Mouse (Mus musculus): ENCODE results near the gene Tspan9.

Tspan9 gene

DNA sequence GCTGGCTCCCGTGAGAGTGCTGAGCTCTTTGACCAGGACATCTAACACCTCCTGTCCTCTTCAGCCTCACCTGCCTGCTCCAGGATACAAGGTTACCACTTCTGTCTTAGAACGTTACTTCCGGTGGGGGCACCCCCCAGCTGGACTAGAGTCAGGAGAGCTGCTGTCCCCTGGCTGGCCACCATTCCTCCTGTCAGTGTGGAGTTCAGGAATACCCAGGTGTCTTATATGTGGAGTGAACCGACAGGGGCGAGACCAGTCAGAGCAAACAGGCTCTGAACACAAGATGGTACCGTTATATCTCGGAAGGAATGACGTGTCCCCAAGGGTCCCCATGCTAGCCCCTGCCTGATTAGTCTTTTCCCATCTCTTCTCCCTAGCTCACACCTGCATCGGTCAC is 106.8 kb downstream of the Tspan9 start:
- no peak for DNase-seq (ENCODE audit: low spot score)

DNA sequence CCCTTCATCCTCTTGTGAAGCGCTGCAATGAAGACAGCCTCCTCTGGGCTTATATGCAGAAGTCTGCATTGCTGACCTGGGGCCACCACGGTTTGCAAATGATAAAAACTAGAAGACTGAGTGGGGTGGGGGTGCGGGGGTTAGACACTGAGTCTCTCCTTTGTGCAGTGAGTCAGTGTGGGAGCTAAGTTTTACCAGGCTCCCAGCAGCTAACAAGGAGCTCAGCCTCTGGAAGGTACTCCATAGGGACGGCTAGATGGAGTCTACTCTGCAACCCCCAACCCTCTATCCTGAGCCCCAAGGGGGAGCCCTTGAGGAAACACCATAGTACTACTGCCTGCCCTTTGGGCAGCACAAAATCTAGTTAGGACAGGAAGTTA is 107.5 kb downstream of the Tspan9 start:
- no peak for DNase-seq (ENCODE audit: low spot score)

GRCm38 (mm10) chr6:128035250-128035929 is 108.0 kb downstream of the Tspan9 start:
- DNase-seq (ENCODE audit: low spot score): no peak

GRCm38 (mm10) chr6:128034317-128035249 is 108.8 kb downstream of the Tspan9 start:
- peak; percentile 86 for DNase-seq (ENCODE audit: low spot score)

GRCm38 (mm10) chr6:128033868-128034250 is 109.5 kb downstream of the Tspan9 start:
- no peak for DNase-seq (ENCODE audit: low spot score)

GRCm38 (mm10) chr6:128033172-128033867 is 110.1 kb downstream of the Tspan9 start:
- DNase-seq (ENCODE audit: low spot score): no peak

DNA sequence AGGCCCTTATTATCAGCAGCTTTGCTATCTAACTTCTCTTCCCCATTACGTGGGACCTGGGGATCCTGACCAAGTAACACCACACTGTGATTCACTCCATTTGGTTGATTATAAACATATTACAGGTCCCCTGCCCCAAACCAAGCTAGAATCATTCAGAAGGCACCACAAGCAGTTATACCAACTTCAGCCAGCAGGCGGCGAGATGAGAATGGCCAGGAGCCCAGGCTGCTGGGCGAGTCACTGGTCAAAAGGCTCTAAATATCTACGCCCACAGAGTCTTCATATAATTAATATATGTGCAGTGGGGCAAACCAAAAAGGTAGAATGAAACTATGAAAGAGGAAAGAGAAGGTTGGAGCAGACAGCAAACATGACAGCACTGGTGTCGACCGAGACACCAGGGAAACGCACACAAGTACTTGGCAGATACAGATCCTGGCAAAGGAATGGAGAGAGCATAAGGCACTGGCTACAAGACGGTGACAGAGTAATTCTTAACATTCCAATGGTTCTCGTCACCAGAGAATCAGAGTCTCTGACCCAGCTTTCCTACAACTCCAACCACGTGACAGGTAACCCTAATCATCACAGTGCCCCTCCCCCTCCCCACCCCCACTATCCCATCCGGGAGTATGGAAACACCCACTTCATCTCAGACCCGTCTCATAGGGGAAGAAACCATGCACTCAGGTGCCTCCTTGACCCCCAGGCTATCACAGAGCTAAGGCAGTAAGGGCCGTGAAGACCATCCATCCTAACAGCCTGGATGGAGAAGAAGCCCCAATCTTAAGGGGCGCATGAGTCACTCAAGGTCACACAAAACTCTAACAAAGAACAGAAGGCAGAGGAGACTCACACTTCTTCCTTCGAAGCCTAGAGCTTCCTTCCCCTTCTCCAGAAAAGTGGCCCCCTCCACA is 110.9 kb downstream of the Tspan9 start:
- DNase-seq (ENCODE audit: low spot score): peak; percentile 56

DNA sequence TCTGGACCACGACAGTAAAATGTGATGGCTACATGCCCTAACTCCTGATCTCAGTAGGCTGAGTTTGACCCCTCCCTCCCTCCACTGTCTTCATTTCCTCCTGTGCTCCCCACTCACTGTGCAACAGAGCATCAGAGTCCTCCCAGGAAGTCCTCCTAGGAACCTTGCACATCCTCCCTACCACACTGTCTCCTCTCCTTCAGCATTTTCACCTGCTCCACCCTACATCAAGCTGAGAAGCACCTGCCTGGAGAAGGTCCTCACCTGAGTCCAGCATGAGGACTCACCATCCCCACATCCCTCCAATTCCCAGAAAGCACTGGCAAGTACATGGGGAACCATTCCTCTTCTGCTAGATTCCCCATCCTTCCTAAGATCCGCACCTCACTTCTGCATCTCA is 111.8 kb downstream of the Tspan9 start:
- no peak for DNase-seq (ENCODE audit: low spot score)

DNA sequence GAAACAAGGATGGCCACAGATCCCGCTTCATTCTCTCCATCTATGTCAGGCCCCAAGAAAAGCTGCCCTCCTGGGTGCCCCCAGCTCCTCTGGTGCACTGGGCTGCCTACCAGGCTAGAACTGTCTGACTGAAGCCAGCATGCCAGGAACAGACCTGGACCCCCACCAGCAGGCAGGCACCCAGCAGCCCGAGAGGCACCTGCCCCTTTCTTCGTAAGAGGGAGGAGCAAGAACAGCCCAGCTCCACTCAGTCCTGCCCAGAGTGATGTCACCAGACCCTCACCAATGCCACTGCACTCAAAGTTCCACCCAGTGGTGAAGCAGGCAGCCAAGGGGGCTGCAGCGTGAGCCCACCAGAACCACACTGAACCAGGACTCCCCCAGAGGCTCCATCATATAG is 112.3 kb downstream of the Tspan9 start:
- DNase-seq (ENCODE audit: low spot score): no peak

DNA sequence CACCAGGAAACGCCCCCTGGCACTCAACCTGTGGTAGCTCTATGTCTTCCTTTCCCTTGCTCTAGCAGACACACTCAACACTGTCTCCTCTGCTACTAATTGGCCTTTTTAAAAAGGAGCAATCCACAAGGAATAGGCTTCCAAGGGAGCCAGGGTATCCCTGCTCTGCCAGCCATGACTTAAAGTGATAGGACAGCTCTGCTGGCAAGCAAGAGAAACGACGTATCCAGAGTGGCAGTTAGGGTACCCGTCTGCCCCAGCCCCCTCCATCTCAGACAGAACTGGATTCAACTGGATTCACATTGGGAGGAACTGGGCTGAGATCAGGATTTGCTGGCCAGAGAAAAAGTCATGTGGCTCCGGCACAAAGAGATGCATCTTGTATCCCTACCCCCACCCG is 112.9 kb downstream of the Tspan9 start:
- DNase-seq (ENCODE audit: low spot score): no peak

DNA sequence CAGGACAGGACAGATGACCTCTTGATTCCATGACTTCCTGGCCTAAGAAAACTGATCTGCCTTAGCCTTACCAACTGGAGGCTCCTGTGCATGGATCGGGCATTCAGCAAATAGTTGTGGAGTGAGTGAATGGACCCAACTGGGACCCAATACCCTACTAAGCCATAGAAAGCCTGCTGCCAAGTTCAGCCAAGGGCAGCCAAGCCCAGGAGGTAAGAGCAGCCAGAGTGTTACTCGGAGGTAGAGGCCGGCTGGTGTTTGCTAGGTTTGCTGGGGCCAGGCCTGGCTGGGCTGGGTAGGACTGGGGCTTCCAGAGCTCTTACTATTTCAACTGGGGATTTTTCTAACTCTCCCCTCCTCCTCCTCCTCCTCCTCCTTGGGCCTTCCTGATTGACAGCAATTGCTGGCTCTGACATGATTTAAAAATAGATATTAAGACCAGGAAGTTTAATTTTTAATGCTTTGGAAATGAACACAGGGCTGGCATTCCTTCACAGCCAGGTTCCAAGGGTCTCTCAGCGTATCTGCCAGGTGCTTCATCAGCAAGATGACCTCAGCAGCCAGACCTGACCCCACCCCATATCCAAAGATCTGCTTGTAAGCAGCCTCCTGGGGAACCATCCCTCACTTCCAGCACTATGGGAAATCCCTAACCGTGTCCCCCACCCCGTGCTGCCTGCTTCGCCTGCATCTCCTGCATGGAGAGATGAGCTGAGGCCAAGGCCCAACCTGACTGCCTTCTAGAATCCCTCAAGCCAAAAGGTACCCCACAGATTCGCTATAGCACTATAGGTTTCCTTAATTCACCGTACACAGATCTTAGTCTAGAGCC is 113.7 kb downstream of the Tspan9 start:
- DNase-seq (ENCODE audit: low spot score): no peak

GRCm38 (mm10) chr6:128028116-128028940 is 115.1 kb downstream of the Tspan9 start:
- no peak for DNase-seq (ENCODE audit: low spot score)

DNA sequence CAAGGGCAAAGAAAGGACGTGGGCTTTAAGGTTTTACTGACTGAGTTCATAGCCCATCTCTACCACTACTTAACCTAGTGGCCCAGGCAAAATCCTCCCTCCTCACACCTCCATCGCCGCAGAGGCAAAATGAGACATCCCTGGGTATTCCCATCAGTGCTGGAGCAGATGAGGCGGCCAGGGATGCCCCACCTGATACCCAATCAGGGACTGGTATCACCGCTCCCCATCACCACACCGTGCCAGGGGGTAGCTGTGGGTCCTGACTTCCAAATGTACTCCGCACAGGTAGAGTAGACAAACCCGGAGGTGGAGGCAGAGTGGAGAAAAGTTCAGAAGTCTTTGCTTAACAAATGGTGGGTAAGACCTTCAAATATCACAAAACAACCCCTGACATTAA is 117.4 kb downstream of the Tspan9 start:
- no peak for DNase-seq (ENCODE audit: low spot score)

GRCm38 (mm10) chr6:128025581-128025980 is 117.8 kb downstream of the Tspan9 start:
- no peak for DNase-seq (ENCODE audit: low spot score)

- peak; percentile 51 for DNase-seq (ENCODE audit: low spot score)
Measured at GRCm38 (mm10) chr6:128022207-128022606, 121.2 kb downstream of the Tspan9 start.

DNA sequence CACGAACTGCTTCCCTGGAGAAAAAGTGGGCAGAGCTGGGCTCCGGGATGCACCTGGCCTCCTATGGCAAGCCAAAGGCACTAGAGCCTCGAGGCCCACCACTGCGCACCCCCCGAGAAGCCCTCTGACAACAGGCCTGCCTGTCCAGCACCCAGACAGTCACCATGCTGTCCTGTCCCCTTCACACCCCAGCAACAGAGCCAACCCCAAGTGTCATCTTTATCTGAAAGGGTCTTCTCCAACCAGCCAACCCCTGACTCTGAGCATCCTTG is 121.5 kb downstream of the Tspan9 start:
- no peak for DNase-seq (ENCODE audit: low spot score)

DNA sequence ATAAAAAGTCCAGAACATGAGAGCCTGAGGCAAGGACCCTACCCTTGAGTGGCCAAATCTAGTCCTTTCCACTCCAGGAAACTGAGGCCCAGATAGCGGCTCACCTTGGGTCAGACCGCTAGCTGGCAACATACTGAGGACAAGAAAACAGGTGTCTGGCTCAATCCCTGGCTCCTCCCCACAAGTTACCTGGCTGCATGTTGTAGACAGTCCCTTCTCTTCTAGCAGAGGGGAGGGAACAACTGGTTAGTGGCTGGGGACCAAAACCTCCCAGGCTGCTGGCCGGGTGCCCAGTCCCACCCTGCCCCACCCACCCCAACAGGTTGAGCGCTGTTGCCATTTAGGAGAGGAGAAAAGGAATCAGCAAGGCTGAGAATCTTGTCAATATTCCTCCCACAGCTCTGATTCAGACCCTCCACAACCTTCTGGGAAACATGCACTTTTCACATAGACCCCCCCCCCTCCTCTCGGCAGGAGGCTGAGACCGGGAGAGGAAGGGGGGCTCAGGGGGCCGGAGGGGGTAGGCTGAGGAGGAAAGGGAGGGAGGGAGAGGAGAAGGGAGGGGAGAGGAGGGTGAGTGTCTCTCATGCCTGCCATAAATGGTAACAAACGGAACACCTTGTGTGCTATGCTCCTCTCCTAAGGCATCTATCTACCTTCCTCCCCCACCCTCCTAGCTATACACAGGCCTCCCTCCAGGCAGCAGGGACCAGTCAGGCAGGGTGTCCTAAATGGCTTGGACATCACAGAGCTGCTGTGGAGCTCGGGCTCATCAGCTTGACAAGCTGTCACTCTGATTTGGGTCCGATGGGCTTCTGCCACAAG is 122.1 kb downstream of the Tspan9 start:
- no peak for DNase-seq (ENCODE audit: low spot score)

DNA sequence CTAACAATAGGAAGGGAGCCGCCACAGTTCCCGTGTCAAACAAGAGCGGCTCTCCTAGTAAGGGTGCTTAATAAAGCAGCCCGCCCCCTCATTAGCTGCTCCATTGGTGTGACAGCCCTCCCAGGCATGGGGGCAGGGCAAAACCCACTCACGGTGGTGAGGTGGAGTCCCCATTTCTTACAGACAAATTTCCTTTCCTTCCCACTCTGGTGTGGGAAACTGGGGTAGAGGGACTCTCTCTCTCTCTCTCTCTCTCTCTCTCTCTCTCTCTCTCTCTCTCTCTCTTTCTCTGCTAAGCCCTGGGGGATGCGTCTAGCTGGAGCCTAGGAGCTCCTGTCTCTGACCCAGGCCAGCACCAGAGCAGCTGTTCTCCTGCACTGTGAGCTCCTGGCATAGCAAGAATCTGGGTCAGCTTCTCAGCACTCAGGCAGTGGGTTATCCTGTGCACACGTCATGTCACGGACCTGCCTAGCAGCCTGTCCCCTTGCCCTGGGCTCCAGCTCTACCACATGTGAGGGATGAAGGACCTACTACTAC is 122.8 kb downstream of the Tspan9 start:
- DNase-seq (ENCODE audit: low spot score): no peak

DNA sequence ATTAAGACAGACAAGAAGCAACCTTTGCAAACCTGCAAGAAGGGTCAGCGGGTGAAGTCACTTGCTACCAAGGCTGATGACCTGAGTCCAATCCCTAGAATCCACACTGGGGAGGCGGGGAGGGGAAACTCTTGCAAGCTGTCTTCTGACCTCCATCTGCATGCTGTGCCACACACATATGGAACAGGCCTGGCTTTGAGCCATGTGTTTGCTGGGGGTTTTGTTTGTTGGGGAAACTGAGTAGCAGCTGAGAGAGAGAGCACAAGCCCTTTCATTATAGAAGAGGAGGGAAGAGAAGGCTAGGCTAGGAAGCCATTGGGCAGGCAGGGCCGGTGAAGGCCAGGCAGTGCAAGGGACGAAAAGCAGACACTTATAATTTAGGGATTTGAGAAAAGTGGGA is 123.3 kb downstream of the Tspan9 start:
- no peak for DNase-seq (ENCODE audit: low spot score)

All from yolk sac, embryonic 10.5 days (tissue).